Mouse (Mus musculus): ENCODE results near the gene P3h2.

DNA sequence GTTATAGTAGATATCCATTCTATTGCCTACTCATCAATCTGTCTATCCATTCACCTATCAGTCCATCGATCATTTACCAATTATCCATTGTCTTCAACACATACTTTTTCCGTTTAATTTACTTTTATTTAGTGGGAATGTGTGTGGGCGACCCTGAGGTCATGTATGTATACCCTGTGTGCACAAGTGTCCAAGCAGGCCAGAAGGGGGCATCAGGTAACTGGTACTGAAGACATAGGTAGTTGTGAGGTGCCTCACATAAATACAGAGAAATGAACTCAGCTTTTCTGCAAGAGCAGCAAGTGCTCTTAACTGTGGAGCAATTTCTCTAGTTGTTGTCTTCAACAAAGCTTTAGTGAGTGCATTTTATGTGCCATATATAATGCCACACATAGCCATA, 79.2 kb downstream of the P3h2 start:
- TF ChIP-seq CTCF (IDR thresholded peaks at IDR 0.05; ENCODE audit: borderline replicate concordance, insufficient read depth, low read length) (no peak), POLR2A (IDR thresholded peaks at IDR 0.05; ENCODE audit: low read depth, low read length) (no peak)

Data from embryonic fibroblast, embryonic 13.5 days (primary cell).